In the genomic region with DNA sequence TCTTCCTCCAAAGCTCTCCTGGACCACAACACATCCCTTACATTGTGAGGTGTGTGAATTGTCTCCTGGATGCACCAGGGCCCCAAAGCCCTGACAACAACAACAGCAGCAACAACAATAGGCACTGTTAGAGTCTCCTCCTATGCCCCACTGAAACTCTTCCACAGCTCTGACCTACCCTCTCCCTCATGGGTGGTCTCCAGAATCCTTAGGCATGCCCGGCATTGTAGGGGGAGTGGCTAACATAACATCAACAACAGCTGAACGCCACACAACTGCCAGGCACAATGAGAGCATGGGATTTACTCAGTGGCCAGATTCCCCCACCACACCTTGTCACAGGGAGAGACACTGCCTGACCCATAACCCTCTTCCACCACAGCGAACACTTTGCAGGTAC, we compare ENCODE assay signal across 20 mouse cellular contexts.
"Had no signal": no experiment of that assay in that cellular context is flagged by ENCODE, and none has a peak within 500 bp of the region (broad histone marks: within the 10 kb centered on the region; RNA-seq: fewer than 3 reads in every experiment).

No protein-coding gene starts in this region.

- H3K4me1 ChIP-seq: liver, embryonic 13.5 days; liver, embryonic 15.5 days had no signal

- H3K36me3 ChIP-seq: liver, embryonic 13.5 days; liver, embryonic 15.5 days; lung, embryonic 15.5 days; midbrain, embryonic 12.5 days; midbrain, embryonic 15.5 days; neural tube, embryonic 13.5 days; neural tube, embryonic 15.5 days had no signal

- H3K27ac ChIP-seq: liver, embryonic 13.5 days; liver, embryonic 15.5 days; lung, embryonic 15.5 days; macrophage; midbrain, embryonic 12.5 days; midbrain, embryonic 15.5 days; neural tube, embryonic 13.5 days; neural tube, embryonic 15.5 days had no signal

- H3K27me3 ChIP-seq: liver, embryonic 13.5 days; liver, embryonic 15.5 days; lung, embryonic 15.5 days; midbrain, embryonic 12.5 days; midbrain, embryonic 15.5 days; neural tube, embryonic 13.5 days; neural tube, embryonic 15.5 days had no signal

- ATAC-seq: liver, postnatal 0 days; lung, postnatal 0 days; midbrain, embryonic 15.5 days had no signal

- DNase-seq: liver, embryonic 13.5 days; liver, postnatal 0 days; lung, adult 2 months; lung, postnatal 14 days; lung, postnatal 36 days; right cerebral cortex, adult 18-20 months; right cerebral cortex, postnatal 25 days; right cerebral cortex, postnatal 4 days; spleen, adult 18-20 months; thymus, adult 18-20 months; thymus, postnatal 14 days; thymus, postnatal 36 days had no signal

- H3K9ac ChIP-seq: liver, embryonic 13.5 days; liver, embryonic 15.5 days; liver, postnatal 0 days; lung, embryonic 15.5 days; midbrain, embryonic 12.5 days; midbrain, embryonic 15.5 days; neural tube, embryonic 13.5 days; neural tube, embryonic 15.5 days had no signal

- H3K4me2 ChIP-seq: liver, embryonic 13.5 days; liver, embryonic 15.5 days; lung, embryonic 15.5 days; midbrain, embryonic 12.5 days; midbrain, embryonic 15.5 days; neural tube, embryonic 13.5 days; neural tube, embryonic 15.5 days had no signal

- H3K9me3 ChIP-seq: liver, embryonic 15.5 days; midbrain, embryonic 15.5 days; neural tube, embryonic 15.5 days had no signal

- H3K4me3 ChIP-seq: liver, embryonic 13.5 days; liver, embryonic 15.5 days; lung, embryonic 15.5 days; midbrain, embryonic 12.5 days; midbrain, embryonic 15.5 days; neural tube, embryonic 13.5 days; neural tube, embryonic 15.5 days had no signal
